Mouse (Mus musculus) lung, embryonic 16.5 days (tissue): ENCODE data around the gene Gm10837. TPM values are rescaled to one million over a fixed set of nuclear protein-coding genes. Genes with fewer than 3 reads are reported as not detected.
A peak's percentile ranks its signal among the peaks of the same experiment; 100 is the strongest.
"Not testable (repeated sequence)": the region's sequence is repeated elsewhere in the genome, so short reads cannot be mapped to it uniquely, and the experiment has no call there.

Experiments used
- ATAC-seq: fragments of 200-750 bp; cut with Nextera tagmentation; 2 replicates; pipeline ENCODE4 v1.8.0; 2017; ENCODE audit warnings: low read depth, mild to moderate bottlenecking, moderate library complexity
- H3K27ac ChIP-seq: fragments of 300-500 bp; sonication (generic); 2 replicates; pipeline ENCODE4 v1.5.1; 2014; ENCODE audit warnings: mild to moderate bottlenecking, control low read depth, low read length
- H3K27me3 ChIP-seq: fragments of 300-500 bp; sonication (generic); 2 replicates; pipeline ENCODE4 v1.6.1; 2014; ENCODE audit warnings: low read depth, low read length, mixed read lengths; ENCODE audit not compliant: control insufficient read depth, insufficient read depth
- H3K36me3 ChIP-seq: fragments of 300-500 bp; sonication (generic); 2 replicates; pipeline ENCODE4 v1.6.1; 2014; ENCODE audit warnings: low read length; ENCODE audit not compliant: control insufficient read depth, insufficient read depth
- H3K4me1 ChIP-seq: fragments of 300-500 bp; sonication (generic); replicated peaks from 2 replicates; pipeline ENCODE4 v1.6.1; 2014; ENCODE audit warnings: low read length, mixed read lengths; ENCODE audit not compliant: control insufficient read depth, insufficient read depth
- H3K4me2 ChIP-seq: fragments of 300-500 bp; sonication (generic); 2 replicates; pipeline ENCODE4 v1.6.1; 2014; ENCODE audit warnings: low read depth, low read length, control low read depth
- H3K4me3 ChIP-seq: fragments of 300-500 bp; sonication (generic); 2 replicates; pipeline ENCODE4 v1.5.1; 2014; ENCODE audit warnings: mild to moderate bottlenecking, low read length, control low read depth
- H3K9ac ChIP-seq: fragments of 300-500 bp; sonication (generic); 2 replicates; pipeline ENCODE4 v1.6.1; 2014; ENCODE audit warnings: low read length, control low read depth
- H3K9me3 ChIP-seq: fragments of 300-500 bp; sonication (generic); 2 replicates; pipeline ENCODE4 v1.6.1; 2016; ENCODE audit warnings: low read length; ENCODE audit not compliant: control insufficient read depth
- WGBS: fragments of 180-500 bp; shearing (Covaris S2); extraction: QIAGEN DNeasy Blood & Tissue Kit; methylation state at CpG from one replicate; pipeline ENCODE4 v1.1.7; 2014; 5-methylcytosine and 5-hydroxymethylcytosine counted together
- polyA plus RNA-seq: library from polyadenylated mRNA; unstranded; fragments of >200 nt; fragmentation: Nextera tagmentation; extraction: Ambion mirVana; gene quantifications from 2 replicates; pipeline ENCODE4 v1.2.1, GENCODE M21; 2015

The Gm10837 gene
- polyA plus RNA-seq, 1 experiment from 2014 or later, result not detected

- peak overlapping the region; percentile 35; the same call in 1 of the 2 replicates for H3K9ac ChIP-seq
- not testable (repeated sequence) for H3K27ac ChIP-seq
- ATAC-seq, result peak; percentile 73
These were observed 26.5 kb upstream of the Gm10837 start for GRCm38 (mm10) chr14:122463734-122464341.

GRCm38 (mm10) chr14:122464351-122464762 lies 26.0 kb upstream of the Gm10837 start:
- peaks cover 92% of the 10 kb centered on the region for H3K27me3 ChIP-seq
- H3K27ac ChIP-seq, result no peak overlapping the region
- ATAC-seq, result peak; percentile 41
- peak overlapping the region; percentile 54 for H3K4me3 ChIP-seq
- H3K9ac ChIP-seq, result peak overlapping the region; percentile 35; the same call in 1 of the 2 replicates
- H3K9me3 ChIP-seq, result no peaks in the 10 kb centered on the region
- peak overlapping the region; percentile 91 for H3K4me2 ChIP-seq
- H3K36me3 ChIP-seq, result no peaks in the 10 kb centered on the region
- 2% methylated on average over 29 of the region's 62 CpGs for WGBS
- peaks cover 23% of the 10 kb centered on the region for H3K4me1 ChIP-seq

More at GRCm38 (mm10) chr14:122463734-122464341, 26.5 kb upstream of the Gm10837 start:
- not testable (repeated sequence) for H3K36me3 ChIP-seq, H3K9me3 ChIP-seq
- under 1% methylated on average over 56 of the region's 58 CpGs for WGBS
- Histone ChIP-seq H3K4me2 (peak overlapping the region; percentile 91), H3K4me3 (peak overlapping the region; percentile 54), H3K27me3 (peaks cover 86% of the 10 kb centered on the region), H3K4me1 (peaks cover 23% of the 10 kb centered on the region)

GRCm38 (mm10) chr14:122464763-122465741 lies 25.3 kb upstream of the Gm10837 start, which contains the start of gene Zic5:
Gene Zic5, minus strand, starts transcription at chr14:122465677.
- peak; percentile 34; the same call in 1 of the 2 replicates for ATAC-seq
- peak within 1 kb of the TSS; percentile 35; the same call in 1 of the 2 replicates for H3K9ac ChIP-seq
- no peaks in the 10 kb centered on the region for H3K9me3 ChIP-seq
- peaks cover 90% of the 10 kb centered on the region for H3K27me3 ChIP-seq
- peaks cover 23% of the 10 kb centered on the region for H3K4me1 ChIP-seq
- H3K4me2 ChIP-seq, result peak within 1 kb of the TSS; percentile 91
- peak within 1 kb of the TSS; percentile 54 for H3K4me3 ChIP-seq
- WGBS, result under 1% methylated on average over 51 of the region's 62 CpGs
- no peaks in the 10 kb centered on the region for H3K36me3 ChIP-seq
- no peak within 1 kb of the TSS for H3K27ac ChIP-seq

GRCm38 (mm10) chr14:122465931-122466490 lies 24.4 kb upstream of the Gm10837 start:
- Histone ChIP-seq H3K36me3 (no peaks in the 10 kb centered on the region), H3K9ac (no peak overlapping the region), H3K4me2 (no peak overlapping the region), H3K4me3 (no peak overlapping the region), H3K27me3 (peaks cover 91% of the 10 kb centered on the region), H3K4me1 (peaks cover 23% of the 10 kb centered on the region), H3K27ac (no peak overlapping the region), H3K9me3 (no peaks in the 10 kb centered on the region)
- ATAC-seq, result no peak
- WGBS, result 26% methylated on average over 13 of the region's 13 CpGs

DNA sequence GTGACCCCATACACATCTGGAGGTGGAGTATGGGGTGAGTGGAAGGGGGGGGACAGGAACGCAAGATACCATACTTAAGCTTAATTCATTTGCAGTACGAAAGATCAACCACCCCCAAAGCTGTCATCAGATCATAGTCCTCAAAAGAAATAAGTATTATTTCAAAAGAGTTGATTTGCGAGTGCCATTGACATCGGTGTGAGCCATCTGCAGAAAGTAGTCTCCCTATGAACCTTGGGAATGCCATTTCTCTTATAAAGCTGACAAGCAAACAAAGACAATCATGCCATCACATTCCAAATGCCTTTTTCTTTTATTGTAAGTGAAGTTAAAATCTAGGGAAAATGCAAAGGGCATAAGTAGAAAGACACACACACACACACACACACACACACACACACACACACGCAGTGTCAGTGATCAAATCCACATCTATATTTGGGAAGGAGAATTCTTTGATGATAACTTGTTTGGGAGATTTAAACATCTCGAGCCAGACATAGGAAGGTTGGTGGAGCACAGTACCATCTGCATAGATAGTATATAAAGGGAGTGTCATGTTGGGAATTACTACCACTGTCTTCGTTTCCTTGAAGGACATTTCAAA lies 23.5 kb upstream of the Gm10837 start:
- Histone ChIP-seq H3K9me3 (no peaks in the 10 kb centered on the region), H3K4me2 (no peak overlapping the region), H3K27me3 (peaks cover 93% of the 10 kb centered on the region), H3K9ac (no peak overlapping the region), H3K4me3 (no peak overlapping the region), H3K4me1 (peaks cover 23% of the 10 kb centered on the region), H3K27ac (no peak overlapping the region), H3K36me3 (no peaks in the 10 kb centered on the region)
- 55% methylated on average over 7 of the region's 7 CpGs for WGBS
- ATAC-seq, result no peak

DNA sequence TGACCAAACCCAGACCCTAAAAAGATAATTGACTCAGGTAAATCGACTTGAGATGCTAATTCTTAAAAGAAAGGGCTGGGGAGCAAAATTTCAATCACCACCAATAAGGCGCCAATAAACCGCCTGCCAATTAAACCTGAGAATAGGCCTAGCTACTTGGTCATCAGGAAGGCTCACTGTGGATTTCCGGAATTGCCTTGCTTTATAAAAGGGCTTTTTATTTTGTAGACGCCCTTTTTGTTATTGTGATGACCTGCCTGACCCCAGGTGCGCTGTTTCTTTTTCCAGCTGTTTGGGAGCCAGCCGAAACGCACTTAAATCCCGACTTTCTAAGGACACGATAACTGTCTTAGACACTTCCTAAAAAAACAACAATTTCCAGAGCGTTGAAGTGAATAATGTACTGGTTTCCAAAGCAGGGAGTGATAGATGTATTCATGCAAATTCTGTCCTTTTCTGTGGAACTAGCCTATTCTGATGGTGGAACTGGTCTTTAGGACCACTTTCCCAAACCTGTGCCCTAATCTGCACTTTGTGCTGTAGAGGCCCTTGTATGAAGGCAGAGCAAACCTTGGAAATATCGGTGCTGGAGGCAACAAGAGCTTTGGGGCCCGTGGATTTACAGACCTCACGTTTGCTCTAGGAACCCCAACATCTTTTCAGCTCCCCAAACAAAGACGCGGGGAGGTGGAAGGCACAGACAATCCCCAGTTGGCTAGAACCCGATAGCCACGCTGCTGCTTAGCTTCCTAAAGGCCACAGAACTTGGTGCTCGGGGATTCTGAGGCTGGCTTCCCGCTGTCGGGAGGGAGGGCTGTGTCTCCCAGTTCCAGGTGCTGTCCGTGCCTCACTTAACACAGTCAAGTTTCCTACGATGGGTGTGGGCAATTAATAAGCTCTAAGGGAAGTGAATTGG lies 22.2 kb upstream of the Gm10837 start:
- Histone ChIP-seq H3K4me2 (no peak overlapping the region), H3K9ac (no peak overlapping the region), H3K9me3 (no peaks in the 10 kb centered on the region), H3K36me3 (no peaks in the 10 kb centered on the region), H3K4me1 (peaks cover 23% of the 10 kb centered on the region), H3K4me3 (no peak overlapping the region), H3K27me3 (peaks cover 91% of the 10 kb centered on the region), H3K27ac (no peak overlapping the region)
- 7% methylated on average over 23 of the region's 23 CpGs for WGBS
- ATAC-seq, result no peak

GRCm38 (mm10) chr14:122468971-122469755 lies 21.2 kb upstream of the Gm10837 start:
- H3K9me3 ChIP-seq, result no peaks in the 10 kb centered on the region
- no peaks in the 10 kb centered on the region for H3K36me3 ChIP-seq
- no peak overlapping the region for H3K4me3 ChIP-seq
- H3K27ac ChIP-seq, result no peak overlapping the region
- peaks cover 91% of the 10 kb centered on the region for H3K27me3 ChIP-seq
- no peak for ATAC-seq
- no peak overlapping the region for H3K4me2 ChIP-seq
- H3K9ac ChIP-seq, result no peak overlapping the region
- peaks cover 14% of the 10 kb centered on the region for H3K4me1 ChIP-seq
- 1% methylated on average over 28 of the region's 28 CpGs for WGBS
